Mouse (Mus musculus) embryonic facial prominence, embryonic 15.5 days (tissue): ENCODE measurements around the gene Slc22a16. TPM values are rescaled to one million over a fixed set of nuclear protein-coding genes. Genes with fewer than 3 reads are reported as not detected.

ENCODE experiments used
- ATAC-seq: fragments of 200-750 bp; cut with Nextera tagmentation; 2 replicates; pipeline ENCODE4 v1.8.0; 2017; ENCODE audit warnings: low read depth, moderate TSS enrichment; ENCODE audit not compliant: insufficient number of reproducible peaks, low FRiP score, low TSS enrichment
- H3K27ac ChIP-seq: fragments of 300-500 bp; sonication (generic); replicated peaks from 2 replicates; pipeline ENCODE4 v1.5.1; 2015; ENCODE audit warnings: mild to moderate bottlenecking, inconsistent platforms
- H3K27me3 ChIP-seq: fragments of 300-500 bp; sonication (generic); 2 replicates; pipeline ENCODE4 v1.6.1; 2015; ENCODE audit warnings: inconsistent platforms
- H3K36me3 ChIP-seq: fragments of 300-500 bp; sonication (generic); 2 replicates; pipeline ENCODE4 v1.6.1; 2015; ENCODE audit warnings: mild to moderate bottlenecking, inconsistent platforms
- H3K4me1 ChIP-seq: fragments of 300-500 bp; sonication (generic); 2 replicates; pipeline ENCODE4 v1.6.1; 2015; ENCODE audit warnings: inconsistent platforms
- H3K4me2 ChIP-seq: fragments of 300-500 bp; sonication (generic); replicated peaks from 2 replicates; pipeline ENCODE4 v1.6.1; 2015; ENCODE audit warnings: mild to moderate bottlenecking, inconsistent platforms
- H3K4me3 ChIP-seq: fragments of 300-500 bp; sonication (generic); replicated peaks from 2 replicates; pipeline ENCODE4 v1.5.1; 2015; ENCODE audit warnings: mild to moderate bottlenecking, inconsistent platforms
- H3K9ac ChIP-seq: fragments of 300-500 bp; sonication (generic); 2 replicates; pipeline ENCODE4 v1.6.1; 2015; ENCODE audit warnings: inconsistent platforms
- H3K9me3 ChIP-seq: fragments of 300-500 bp; sonication (generic); replicated peaks from 2 replicates; pipeline ENCODE4 v1.6.1; 2016; ENCODE audit warnings: inconsistent platforms
- WGBS: fragments of 180-500 bp; shearing (Covaris S2); methylation state at CpG from one replicate; pipeline ENCODE4 v1.1.7; 2015; 5-methylcytosine and 5-hydroxymethylcytosine counted together
- polyA plus RNA-seq: library from polyadenylated mRNA; unstranded; fragments of >200 nt; fragmentation: Nextera tagmentation; extraction: Ambion mirVana; gene quantifications from 2 replicates; pipeline ENCODE4 v1.2.1, GENCODE M21; 2015

Gene Slc22a16
- not detected in 2 replicates for polyA plus RNA-seq

DNA sequence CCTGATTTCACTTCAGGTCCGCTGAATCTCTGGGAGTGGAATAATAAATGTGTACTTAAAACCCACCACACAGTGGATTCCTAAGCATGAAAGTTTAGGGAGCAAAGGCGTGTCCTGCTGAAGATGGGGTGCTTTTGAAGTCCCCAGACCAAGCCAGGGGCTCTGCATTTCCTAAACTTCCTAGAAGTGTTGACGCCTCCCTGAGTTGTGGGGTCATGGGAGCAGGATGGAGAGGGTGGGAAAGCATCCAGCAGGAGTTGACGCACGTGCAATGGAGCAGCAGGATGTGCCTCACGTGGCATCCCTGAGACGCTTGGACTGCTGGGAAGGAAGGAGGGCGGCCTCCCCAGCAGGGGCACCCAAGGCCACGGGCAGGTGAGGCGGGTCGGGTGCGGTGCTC, at the start of gene Slc22a16:
Gene Slc22a16, plus strand, starts transcription at position 301 of the 400 bp plus-strand sequence.
- Histone ChIP-seq H3K9me3 (no peaks in the 10 kb centered on the region), H3K27me3 (no peaks in the 10 kb centered on the region), H3K9ac (no peak within 1 kb of the TSS), H3K4me2 (no peak within 1 kb of the TSS), H3K36me3 (no peaks in the 10 kb centered on the region), H3K4me3 (no peak within 1 kb of the TSS), H3K4me1 (no peaks in the 10 kb centered on the region), H3K27ac (no peak within 1 kb of the TSS)
- ATAC-seq, result no peak
- WGBS, result 88% methylated on average over 12 of the region's 12 CpGs

GRCm38 (mm10) chr10:40521579-40521978, 48.6 kb upstream of the Slc22a16 start:
- H3K36me3 ChIP-seq, result no peaks in the 10 kb centered on the region
- H3K4me3 ChIP-seq, result no peak overlapping the region
- peaks cover 30% of the 10 kb centered on the region for H3K4me1 ChIP-seq
- WGBS, result 5% methylated on average over 12 of the region's 12 CpGs
- no peaks in the 10 kb centered on the region for H3K9me3 ChIP-seq
- no peak overlapping the region for H3K9ac ChIP-seq
- H3K4me2 ChIP-seq, result peak overlapping the region; percentile 25
- peak overlapping the region; percentile 65; the same call in 1 of the 2 replicates for H3K27ac ChIP-seq
- ATAC-seq, result peak; percentile 55
- H3K27me3 ChIP-seq, result no peaks in the 10 kb centered on the region

- Histone ChIP-seq H3K4me3 (no peak overlapping the region), H3K9me3 (no peaks in the 10 kb centered on the region), H3K27ac (0 out of 2 replicates have a peak overlapping the region, but pooled peaks have one; percentile 17), H3K36me3 (no peaks in the 10 kb centered on the region), H3K27me3 (no peaks in the 10 kb centered on the region), H3K9ac (no peak overlapping the region), H3K4me1 (peaks cover 34% of the 10 kb centered on the region), H3K4me2 (no peak overlapping the region)
- 57% methylated on average over 7 of the region's 7 CpGs for WGBS
- no peak for ATAC-seq
These were observed 46.7 kb upstream of the Slc22a16 start for GRCm38 (mm10) chr10:40523312-40523975.

GRCm38 (mm10) chr10:40524032-40524806, 45.9 kb upstream of the Slc22a16 start:
- WGBS, result 55% methylated on average over 9 of the region's 9 CpGs
- H3K9ac ChIP-seq, result no peak overlapping the region
- no peak overlapping the region for H3K4me2 ChIP-seq
- no peak overlapping the region for H3K4me3 ChIP-seq
- no peaks in the 10 kb centered on the region for H3K9me3 ChIP-seq
- no peaks in the 10 kb centered on the region for H3K27me3 ChIP-seq
- no peak for ATAC-seq
- H3K4me1 ChIP-seq, result peaks cover 34% of the 10 kb centered on the region
- no peaks in the 10 kb centered on the region for H3K36me3 ChIP-seq
- H3K27ac ChIP-seq, result no peak overlapping the region

- ATAC-seq, result no peak
- Histone ChIP-seq H3K4me1 (peaks cover 29% of the 10 kb centered on the region), H3K4me3 (no peak overlapping the region), H3K9me3 (no peaks in the 10 kb centered on the region), H3K36me3 (no peaks in the 10 kb centered on the region), H3K4me2 (no peak overlapping the region), H3K9ac (no peak overlapping the region), H3K27me3 (no peaks in the 10 kb centered on the region), H3K27ac (no peak overlapping the region)
- WGBS, result 28% methylated on average over 10 of the region's 10 CpGs
These were observed 45.1 kb upstream of the Slc22a16 start for GRCm38 (mm10) chr10:40524991-40525390.

DNA sequence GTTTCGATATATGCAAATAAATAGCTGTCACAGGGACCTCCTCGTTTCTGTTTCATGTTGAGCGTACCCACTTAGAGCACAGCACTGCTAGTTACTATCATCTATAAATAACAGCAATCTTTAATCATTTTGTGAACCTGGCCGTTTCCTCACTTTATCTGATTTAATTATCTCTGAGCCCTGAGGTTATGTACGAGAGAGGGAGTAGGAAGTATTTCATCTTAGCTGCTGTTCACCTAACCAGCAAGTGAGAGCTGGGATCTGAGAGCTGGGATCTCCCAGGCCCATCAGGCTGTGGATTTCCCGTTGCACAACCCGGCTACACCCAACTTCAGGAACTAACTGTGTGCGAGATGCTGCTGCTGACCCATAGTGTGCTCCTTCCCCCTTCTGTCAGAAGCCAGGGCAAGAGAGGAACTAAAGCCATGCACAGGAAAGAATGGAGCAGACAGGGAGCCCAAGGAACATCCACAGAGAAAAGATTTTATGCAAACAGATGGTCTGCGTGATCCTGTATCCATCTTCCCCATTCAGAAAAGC, 44.5 kb upstream of the Slc22a16 start:
- no peak for ATAC-seq
- H3K27me3 ChIP-seq, result no peaks in the 10 kb centered on the region
- no peaks in the 10 kb centered on the region for H3K36me3 ChIP-seq
- H3K4me1 ChIP-seq, result peaks cover 29% of the 10 kb centered on the region
- H3K4me2 ChIP-seq, result no peak overlapping the region
- H3K4me3 ChIP-seq, result no peak overlapping the region
- H3K9me3 ChIP-seq, result no peaks in the 10 kb centered on the region
- 57% methylated on average over 9 of the region's 9 CpGs for WGBS
- H3K27ac ChIP-seq, result no peak overlapping the region
- H3K9ac ChIP-seq, result no peak overlapping the region

DNA sequence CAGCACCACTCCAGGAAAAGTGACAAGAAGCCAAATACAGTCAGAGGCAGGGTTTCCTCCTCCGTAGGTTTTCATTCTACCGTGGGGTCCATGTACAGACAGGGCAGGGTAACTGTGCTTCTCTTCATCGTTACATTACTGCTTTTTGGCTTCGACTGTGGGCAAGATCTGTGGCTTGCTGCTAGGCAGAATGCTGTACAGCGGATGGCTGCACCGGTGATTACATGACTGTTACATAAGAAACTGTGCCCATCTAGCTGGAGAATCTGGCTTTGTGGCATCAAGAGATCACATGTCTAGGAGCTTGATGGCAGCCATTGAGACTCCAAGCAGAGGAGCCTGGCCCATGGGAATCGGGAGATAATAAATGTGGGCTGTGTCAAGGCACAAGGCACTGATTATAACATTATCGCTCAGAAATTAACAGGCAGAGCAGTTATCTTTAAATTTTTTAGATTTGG, 43.8 kb upstream of the Slc22a16 start:
- WGBS, result 72% methylated on average over 8 of the region's 8 CpGs
- no peaks in the 10 kb centered on the region for H3K9me3 ChIP-seq

GRCm38 (mm10) chr10:40526986-40527385, 43.1 kb upstream of the Slc22a16 start:
- Histone ChIP-seq H3K4me2 (no peak overlapping the region), H3K9ac (no peak overlapping the region), H3K4me3 (no peak overlapping the region), H3K9me3 (0 out of 2 replicates have a peak, but pooled peaks cover 4% of the 10 kb centered on the region), H3K27ac (no peak overlapping the region), H3K4me1 (peaks cover 18% of the 10 kb centered on the region), H3K36me3 (no peaks in the 10 kb centered on the region), H3K27me3 (no peaks in the 10 kb centered on the region)
- 74% methylated on average over 3 of the region's 3 CpGs for WGBS
- ATAC-seq, result no peak

More for the DNA sequence above, 43.8 kb upstream of the Slc22a16 start:
- no peak overlapping the region for H3K9ac ChIP-seq
- no peak overlapping the region for H3K4me3 ChIP-seq
- no peak for ATAC-seq
- no peak overlapping the region for H3K4me2 ChIP-seq
- peaks cover 24% of the 10 kb centered on the region for H3K4me1 ChIP-seq
- H3K36me3 ChIP-seq, result no peaks in the 10 kb centered on the region
- no peaks in the 10 kb centered on the region for H3K27me3 ChIP-seq
- H3K27ac ChIP-seq, result no peak overlapping the region

- H3K4me3 ChIP-seq, result no peak overlapping the region
- 13% methylated on average over 8 of the region's 8 CpGs for WGBS
- H3K4me1 ChIP-seq, result peaks cover 15% of the 10 kb centered on the region; the same call in 1 of the 2 replicates
- no peak for ATAC-seq
- H3K9ac ChIP-seq, result no peak overlapping the region
- no peak overlapping the region for H3K27ac ChIP-seq
- H3K36me3 ChIP-seq, result no peaks in the 10 kb centered on the region
- H3K9me3 ChIP-seq, result 0 out of 2 replicates have a peak, but pooled peaks cover 5% of the 10 kb centered on the region
- no peak overlapping the region for H3K4me2 ChIP-seq
- no peaks in the 10 kb centered on the region for H3K27me3 ChIP-seq
These were observed 42.6 kb upstream of the Slc22a16 start for GRCm38 (mm10) chr10:40527573-40527972.

DNA sequence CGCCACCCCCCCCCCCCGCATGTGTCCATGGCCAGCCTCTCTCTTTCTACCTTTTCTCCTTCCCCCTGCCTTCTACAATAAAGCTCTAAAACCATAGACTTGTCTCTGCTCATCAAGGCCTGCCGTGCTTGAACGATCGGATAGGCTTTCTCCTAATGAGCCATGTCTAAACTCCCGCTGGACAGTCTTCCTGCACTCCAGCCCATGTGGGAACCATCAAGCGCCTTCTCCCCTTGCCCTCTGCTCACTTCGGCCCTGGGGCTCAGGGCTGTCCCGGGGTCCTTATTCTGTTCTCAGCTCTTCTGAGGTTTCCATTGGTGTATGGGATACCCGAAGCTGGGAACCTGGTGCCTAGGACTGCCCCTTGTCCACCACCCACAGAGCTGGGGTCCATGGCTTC, 41.5 kb upstream of the Slc22a16 start:
- Histone ChIP-seq H3K36me3 (no peaks in the 10 kb centered on the region), H3K4me3 (no peak overlapping the region), H3K9ac (no peak overlapping the region), H3K9me3 (0 out of 2 replicates have a peak, but pooled peaks cover 5% of the 10 kb centered on the region), H3K27me3 (no peaks in the 10 kb centered on the region), H3K4me1 (peaks cover 7% of the 10 kb centered on the region; the same call in 1 of the 2 replicates), H3K4me2 (no peak overlapping the region), H3K27ac (no peak overlapping the region)
- WGBS, result 35% methylated on average over 8 of the region's 10 CpGs
- no peak for ATAC-seq

GRCm38 (mm10) chr10:40529617-40530016, 40.5 kb upstream of the Slc22a16 start:
- no peak overlapping the region for H3K4me3 ChIP-seq
- H3K9ac ChIP-seq, result no peak overlapping the region
- H3K4me1 ChIP-seq, result peaks cover 5% of the 10 kb centered on the region; the same call in 1 of the 2 replicates
- ATAC-seq, result no peak
- 53% methylated on average over 6 of the region's 6 CpGs for WGBS
- H3K27me3 ChIP-seq, result no peaks in the 10 kb centered on the region
- no peak overlapping the region for H3K27ac ChIP-seq
- H3K9me3 ChIP-seq, result 0 out of 2 replicates have a peak, but pooled peaks cover 5% of the 10 kb centered on the region
- no peaks in the 10 kb centered on the region for H3K36me3 ChIP-seq
- H3K4me2 ChIP-seq, result no peak overlapping the region
